Mouse (Mus musculus) hindbrain, postnatal 0 days (tissue): Measurements from ENCODE around the gene Stk38. TPM values are rescaled to one million over a fixed set of nuclear protein-coding genes. Genes with fewer than 3 reads are reported as not detected.
A peak's percentile ranks its signal among the peaks of the same experiment; 100 is the strongest.

Experiments
- ATAC-seq: fragments of 200-750 bp; cut with Nextera tagmentation; 2 replicates; pipeline ENCODE4 v1.8.0; 2017; ENCODE audit warnings: mild to moderate bottlenecking, moderate TSS enrichment, moderate library complexity
- DNase-seq: peaks from one replicate; pipeline ENCODE4 v3.0.0-alpha.2; 2015; ENCODE audit warnings: low spot score
- H3K27ac ChIP-seq: fragments of 300-500 bp; sonication (generic); 2 replicates; pipeline ENCODE4 v1.5.1; 2014; ENCODE audit warnings: mild to moderate bottlenecking
- H3K27me3 ChIP-seq: fragments of 300-500 bp; sonication (generic); 2 replicates; pipeline ENCODE4 v1.6.1; 2014; ENCODE audit warnings: low read length, mixed read lengths; ENCODE audit not compliant: insufficient read depth
- H3K36me3 ChIP-seq: fragments of 300-500 bp; sonication (generic); 2 replicates; pipeline ENCODE4 v1.6.1; 2014; ENCODE audit warnings: low read length, mixed read lengths; ENCODE audit not compliant: insufficient read depth
- H3K4me1 ChIP-seq: fragments of 300-500 bp; sonication (generic); 2 replicates; pipeline ENCODE4 v1.6.1; 2014; ENCODE audit warnings: antibody characterized with exemption, low read length, mixed read lengths; ENCODE audit not compliant: insufficient read depth
- H3K4me2 ChIP-seq: fragments of 300-500 bp; sonication (generic); 2 replicates; pipeline ENCODE4 v1.6.1; 2014; ENCODE audit warnings: low read depth, mild to moderate bottlenecking, low read length, moderate library complexity, mixed read lengths
- H3K4me3 ChIP-seq: fragments of 300-500 bp; sonication (generic); 2 replicates; pipeline ENCODE4 v1.5.1; 2014; ENCODE audit warnings: low read length
- H3K9ac ChIP-seq: fragments of 300-500 bp; sonication (generic); replicated peaks from 2 replicates; pipeline ENCODE4 v1.6.1; 2014; ENCODE audit warnings: mild to moderate bottlenecking, low read length, moderate library complexity, mixed read lengths
- H3K9me3 ChIP-seq: fragments of 300-500 bp; sonication (generic); 2 replicates; pipeline ENCODE4 v1.6.1; 2016; ENCODE audit warnings: low read length, mixed read lengths
- CTCF ChIP-seq: IDR thresholded peaks from 2 replicates; pipeline ENCODE4 v1.5.1; 2016; ENCODE audit warnings: antibody characterized with exemption, control low read depth, low read depth
- WGBS: fragments of 180-500 bp; shearing (Covaris S2); extraction: QIAGEN DNeasy Blood & Tissue Kit; methylation state at CpG from one replicate; pipeline ENCODE4 v1.1.7; 2014; 5-methylcytosine and 5-hydroxymethylcytosine counted together
- polyA plus RNA-seq: library from polyadenylated mRNA; unstranded; fragments of >200 nt; fragmentation: Nextera tagmentation; extraction: Ambion mirVana; gene quantifications from 2 replicates; pipeline ENCODE4 v1.2.1, GENCODE M21; 2015
- total RNA-seq: library from RNA; depleted of rRNA; stranded (reverse); fragments of >200 nt; gene quantifications from 2 replicates; pipeline ENCODE4 v1.2.3, GENCODE M21; 2014; rRNA removed

The Stk38 gene
- total RNA-seq (56.2 and 58.7 TPM in 2 replicates), polyA plus RNA-seq (52.7 and 60.8 TPM in 2 replicates)

DNA sequence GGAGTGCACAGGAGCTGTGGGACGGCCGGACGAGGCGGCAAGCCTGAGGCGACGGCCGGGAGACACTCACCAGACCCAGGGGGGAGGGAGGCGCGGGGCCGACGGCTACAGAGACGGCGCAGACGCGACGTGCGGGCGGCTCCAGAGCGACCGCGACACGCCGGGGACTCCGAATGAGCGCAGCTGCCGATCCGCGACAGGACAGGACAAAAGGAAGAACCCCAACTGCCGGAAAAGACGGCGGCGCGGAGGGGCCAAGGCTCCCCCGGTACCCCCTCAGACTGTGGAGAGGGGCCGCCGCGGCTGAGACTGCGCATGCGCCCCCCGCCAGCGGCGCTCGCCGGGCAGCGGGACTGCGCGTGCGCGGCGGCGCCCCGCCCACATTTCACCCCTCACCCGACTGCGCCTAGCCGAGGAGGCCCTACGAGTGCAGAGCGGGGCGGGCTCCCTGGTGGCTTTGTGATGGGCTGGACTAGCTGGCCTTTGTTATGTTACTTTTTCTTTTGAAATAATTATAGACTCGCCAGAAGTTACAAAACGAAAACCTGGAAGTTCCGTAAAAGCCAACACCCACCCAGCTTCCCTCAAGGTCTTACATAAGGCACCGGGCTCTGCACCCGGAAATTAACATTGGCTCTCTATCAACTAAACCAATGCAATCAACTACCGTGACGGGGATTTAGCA is at the start of gene Stk38:
Gene Stk38 (minus strand): TSS at position 355 of the 685 bp plus-strand sequence.
- Histone ChIP-seq H3K4me1 (peaks cover 5% of the 10 kb centered on the region; the same call in 1 of the 2 replicates), H3K4me2 (peak within 1 kb of the TSS; percentile 91), H3K27me3 (no peaks in the 10 kb centered on the region), H3K9ac (peak within 1 kb of the TSS; percentile 95), H3K9me3 (no peaks in the 10 kb centered on the region), H3K36me3 (no peaks in the 10 kb centered on the region), H3K4me3 (peak within 1 kb of the TSS; percentile 98), H3K27ac (peak within 1 kb of the TSS; percentile 90)
- 3% methylated on average over 57 of the region's 65 CpGs for WGBS
- ATAC-seq (peak; percentile 92), DNase-seq (peak; percentile 90)
- TF ChIP-seq CTCF = no peak

- no peaks in the 10 kb centered on the region for H3K4me1 ChIP-seq
- no peak overlapping the region for H3K4me3 ChIP-seq
- no peak overlapping the region for H3K4me2 ChIP-seq
- H3K27me3 ChIP-seq = no peaks in the 10 kb centered on the region
- no peak overlapping the region for H3K9ac ChIP-seq
- DNase-seq (no peak), ATAC-seq (no peak)
- WGBS = 79% methylated on average over 11 of the region's 11 CpGs
- H3K27ac ChIP-seq = no peak overlapping the region
- no peak for TF ChIP-seq CTCF
- H3K9me3 ChIP-seq = no peaks in the 10 kb centered on the region
- H3K36me3 ChIP-seq = no peaks in the 10 kb centered on the region
Observed at GRCm38 (mm10) chr17:29057361-29057890, 49.6 kb upstream of the Stk38 start.

GRCm38 (mm10) chr17:29056699-29057151 is 48.9 kb upstream of the Stk38 start:
- H3K4me1 ChIP-seq = no peaks in the 10 kb centered on the region
- no peaks in the 10 kb centered on the region for H3K27me3 ChIP-seq
- DNase-seq = peak; percentile 62
- no peak overlapping the region for H3K4me3 ChIP-seq
- no peaks in the 10 kb centered on the region for H3K36me3 ChIP-seq
- ATAC-seq = peak; percentile 38; the same call in 1 of the 2 replicates
- H3K9me3 ChIP-seq = no peaks in the 10 kb centered on the region
- WGBS = 8% methylated on average over 8 of the region's 8 CpGs
- no peak overlapping the region for H3K9ac ChIP-seq
- TF ChIP-seq CTCF = no peak
- no peak overlapping the region for H3K27ac ChIP-seq
- no peak overlapping the region for H3K4me2 ChIP-seq

GRCm38 (mm10) chr17:29056207-29056606 is 48.4 kb upstream of the Stk38 start:
- TF ChIP-seq CTCF = no peak
- Histone ChIP-seq H3K9ac (no peak overlapping the region), H3K27ac (no peak overlapping the region), H3K9me3 (no peaks in the 10 kb centered on the region), H3K4me2 (no peak overlapping the region), H3K4me1 (no peaks in the 10 kb centered on the region), H3K4me3 (no peak overlapping the region), H3K36me3 (no peaks in the 10 kb centered on the region), H3K27me3 (no peaks in the 10 kb centered on the region)
- ATAC-seq = no peak
- 39% methylated on average over 7 of the region's 7 CpGs for WGBS
- DNase-seq = no peak

- no peaks in the 10 kb centered on the region for H3K4me1 ChIP-seq
- no peaks in the 10 kb centered on the region for H3K27me3 ChIP-seq
- H3K36me3 ChIP-seq = no peaks in the 10 kb centered on the region
- no peak overlapping the region for H3K4me2 ChIP-seq
- ATAC-seq = no peak
- DNase-seq = no peak
- H3K9me3 ChIP-seq = no peaks in the 10 kb centered on the region
- 69% methylated on average over 5 of the region's 5 CpGs for WGBS
- no peak for TF ChIP-seq CTCF
- no peak overlapping the region for H3K9ac ChIP-seq
- H3K27ac ChIP-seq = no peak overlapping the region
- H3K4me3 ChIP-seq = no peak overlapping the region
Observed at GRCm38 (mm10) chr17:29055586-29055985, 47.8 kb upstream of the Stk38 start.

DNA sequence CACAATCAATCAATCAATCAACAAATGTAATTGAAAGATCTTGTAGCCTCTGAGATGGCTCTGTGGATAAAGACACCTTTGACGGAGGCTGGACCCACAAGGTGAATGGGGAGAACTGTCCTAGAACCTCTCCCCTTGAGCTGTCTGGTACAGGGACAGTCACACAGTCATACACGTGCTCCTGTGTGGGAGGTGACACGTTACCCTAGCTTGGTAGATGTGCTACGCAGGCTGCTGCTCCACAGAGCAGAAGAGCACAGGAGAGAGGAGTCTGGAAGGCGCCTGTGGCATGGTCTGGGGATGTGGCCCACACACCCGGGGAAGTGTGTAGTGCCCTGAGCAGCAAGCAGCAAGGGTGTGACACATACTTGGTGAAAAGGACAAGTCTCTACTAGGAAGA is 46.6 kb upstream of the Stk38 start:
- Histone ChIP-seq H3K4me3 (no peak overlapping the region), H3K9me3 (no peaks in the 10 kb centered on the region), H3K4me1 (no peaks in the 10 kb centered on the region), H3K27ac (no peak overlapping the region), H3K9ac (no peak overlapping the region), H3K27me3 (no peaks in the 10 kb centered on the region), H3K36me3 (no peaks in the 10 kb centered on the region), H3K4me2 (no peak overlapping the region)
- WGBS = 84% methylated on average over 6 of the region's 6 CpGs
- no peak for TF ChIP-seq CTCF
- ATAC-seq (no peak), DNase-seq (no peak)

DNA sequence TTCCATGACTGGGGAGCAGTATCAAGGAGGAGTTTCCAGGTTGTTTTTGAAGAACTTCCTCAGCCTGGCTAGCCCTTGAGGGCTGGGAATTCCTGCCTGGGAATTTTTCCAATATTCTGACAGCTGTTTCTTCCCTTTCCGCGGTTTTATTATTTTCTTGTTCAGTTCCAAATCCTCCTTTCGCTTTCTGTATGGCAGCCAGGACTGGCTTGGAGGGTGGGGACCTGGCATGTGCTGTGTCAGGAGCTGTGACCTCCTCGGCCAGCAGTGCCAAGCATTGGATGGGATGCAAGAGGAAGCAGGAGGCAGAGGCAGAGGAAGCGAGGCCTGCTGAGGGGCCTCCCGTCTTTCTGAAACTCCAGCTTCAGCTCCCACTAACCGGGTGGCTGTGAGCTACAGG is 46.0 kb upstream of the Stk38 start:
- H3K4me1 ChIP-seq = no peaks in the 10 kb centered on the region
- no peak overlapping the region for H3K27ac ChIP-seq

More for the DNA sequence above, 46.0 kb upstream of the Stk38 start:
- H3K9me3 ChIP-seq = no peaks in the 10 kb centered on the region
- no peak for TF ChIP-seq CTCF
- DNase-seq = peak; percentile 46
- no peak overlapping the region for H3K4me3 ChIP-seq
- H3K9ac ChIP-seq = no peak overlapping the region
- WGBS = 39% methylated on average over 7 of the region's 7 CpGs
- no peaks in the 10 kb centered on the region for H3K36me3 ChIP-seq
- ATAC-seq = no peak
- H3K27me3 ChIP-seq = no peaks in the 10 kb centered on the region
- H3K4me2 ChIP-seq = no peak overlapping the region
